ENCODE assay signal across 26 mouse cellular contexts in the genomic region with DNA sequence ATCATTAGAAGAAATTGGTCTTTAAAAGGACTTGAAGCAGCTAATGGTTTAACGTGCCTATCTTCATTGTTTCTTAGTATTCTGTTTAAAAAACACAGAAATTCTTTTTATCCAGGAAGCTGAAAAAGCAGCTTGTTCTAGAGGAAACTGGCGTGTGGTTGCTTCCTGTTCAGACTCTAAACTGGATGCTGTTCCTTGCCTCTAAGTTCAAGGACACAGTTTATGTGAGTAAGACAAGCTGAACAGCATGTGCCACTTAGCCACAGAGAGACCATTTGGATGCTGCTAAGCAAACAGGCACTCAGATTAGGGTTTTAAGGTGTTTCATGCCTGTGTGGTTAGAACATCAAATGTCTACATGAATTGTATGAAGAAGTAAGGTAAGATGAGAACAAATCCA. TPM values are rescaled to one million over a fixed set of nuclear protein-coding genes. Genes with fewer than 3 reads are reported as not detected.
DNase-seq lines count a peak whose midpoint lies in the region; ATAC-seq and TF ChIP-seq lines count a peak whose summit lies in the region.
"Had no signal": no experiment of that assay in that cellular context is flagged by ENCODE, and none has a peak within 500 bp of the region (broad histone marks: within the 10 kb centered on the region; RNA-seq: fewer than 3 reads in every experiment).

No protein-coding gene starts in this region.

- no peak overlapping the region for H3K4me2 ChIP-seq in kidney, embryonic 16.5 days (replicated peaks; ENCODE audit: low read depth, low read length)
- H3K4me2 ChIP-seq in kidney, embryonic 14.5 days (replicated peaks; ENCODE audit: low read depth, low read length) = no peak overlapping the region
- H3K4me2 ChIP-seq: embryonic facial prominence, embryonic 15.5 days; hindbrain, embryonic 12.5 days; stomach, embryonic 15.5 days had no signal

- ATAC-seq in kidney, embryonic 16.5 days (ENCODE audit: low FRiP score, low TSS enrichment) = no peak
- ATAC-seq in kidney, embryonic 14.5 days (ENCODE audit: low FRiP score, low TSS enrichment) = no peak
- no peak for ATAC-seq in megakaryocyte, adult 5-6 weeks (ENCODE audit: poor library complexity, severe bottlenecking)
- peak; percentile 56 for ATAC-seq in inflammation-experienced regulatory T-cells, adult 6 months
- ATAC-seq: forebrain, embryonic 16.5 days; midbrain, embryonic 16.5 days had no signal

- H3K9ac ChIP-seq in kidney, embryonic 16.5 days (replicated peaks; ENCODE audit: low read length) = no peak overlapping the region
- no peak overlapping the region for H3K9ac ChIP-seq in kidney, embryonic 14.5 days (ENCODE audit: low read depth, low read length)
- H3K9ac ChIP-seq: embryonic facial prominence, embryonic 15.5 days; hindbrain, embryonic 12.5 days; stomach, embryonic 15.5 days had no signal

- intact Hi-C loops in gastrocnemius, adult 2 months (cut with DNase I) = loop anchor here (1.0 kb wide), 1 partner anchor 38 kb away; no protein-coding TSS in a partner anchor
- intact Hi-C loops in gastrocnemius, postnatal 14 days (cut with DNase I; ENCODE audit: low total_unique reads) = no loop called here
- intact Hi-C loops in left cerebral cortex, adult 2 months (cut with DNase I) = no loop called here

- WGBS in kidney, embryonic 16.5 days = 69% methylated on average over 2 of the region's 2 CpGs
- WGBS in kidney, embryonic 14.5 days = 73% methylated on average over 2 of the region's 2 CpGs

- no peak for TF ChIP-seq CTCF in gastrocnemius, adult 2 months (IDR thresholded peaks at IDR 0.05)
- no peak for TF ChIP-seq CTCF in left cerebral cortex, adult 2 months (IDR thresholded peaks at IDR 0.05)

- no peak for DNase-seq in gastrocnemius, adult 2 months
- no peak for DNase-seq in gastrocnemius, postnatal 14 days
- DNase-seq in left cerebral cortex, adult 2 months (ENCODE audit: extremely low spot score in 1 of 2, low spot score in 2 of 2) = no peak
- DNase-seq: adrenal gland, postnatal 14 days; cerebellum, adult 8-10 months; cerebellum, postnatal 36 days; embryo, embryonic 11 days; gastrocnemius, postnatal 25 days; kidney, adult 9 months; lung, adult 18-20 months; right cerebral cortex, adult 18-20 months; right cerebral cortex, postnatal 4 days; thymus, postnatal 4 days had no signal

- H3K27me3 ChIP-seq in kidney, embryonic 16.5 days (ENCODE audit: insufficient read depth, low read length) = no peaks in the 10 kb centered on the region
- no peaks in the 10 kb centered on the region for H3K27me3 ChIP-seq in kidney, embryonic 14.5 days (ENCODE audit: control insufficient read depth, insufficient read depth, low read length)
- H3K27me3 ChIP-seq in megakaryocyte, embryonic 14.5 days (replicated peaks) = no peaks in the 10 kb centered on the region
- H3K27me3 ChIP-seq: embryonic facial prominence, embryonic 15.5 days; hindbrain, embryonic 12.5 days; stomach, embryonic 15.5 days had no signal

- no peaks in the 10 kb centered on the region for H3K9me3 ChIP-seq in kidney, embryonic 16.5 days (ENCODE audit: low read length)
- no peaks in the 10 kb centered on the region for H3K9me3 ChIP-seq in kidney, embryonic 14.5 days (ENCODE audit: control insufficient read depth, low read length)
- H3K9me3 ChIP-seq in megakaryocyte, embryonic 14.5 days = no peaks in the 10 kb centered on the region
- H3K9me3 ChIP-seq: embryonic facial prominence, embryonic 15.5 days; heart, embryonic 10.5 days; hindbrain, embryonic 12.5 days; midbrain, embryonic 10.5 days; stomach, embryonic 15.5 days had no signal

- no peak overlapping the region for H3K4me3 ChIP-seq in gastrocnemius, adult 2 months
- H3K4me3 ChIP-seq in kidney, embryonic 16.5 days (ENCODE audit: low read length) = no peak overlapping the region
- H3K4me3 ChIP-seq in kidney, embryonic 14.5 days (ENCODE audit: low read length) = no peak overlapping the region
- H3K4me3 ChIP-seq in megakaryocyte, embryonic 14.5 days (replicated peaks) = peak overlapping the region; percentile 62
- no peak overlapping the region for H3K4me3 ChIP-seq in left cerebral cortex, adult 2 months
- H3K4me3 ChIP-seq: embryonic facial prominence, embryonic 15.5 days; heart, embryonic 10.5 days; hindbrain, embryonic 12.5 days; midbrain, embryonic 10.5 days; myocyte; stomach, embryonic 15.5 days had no signal

- H3K4me1 ChIP-seq in kidney, embryonic 16.5 days (ENCODE audit: insufficient read depth, low read length) = peaks cover 5% of the 10 kb centered on the region; the same call in 1 of the 2 replicates
- no peaks in the 10 kb centered on the region for H3K4me1 ChIP-seq in kidney, embryonic 14.5 days (ENCODE audit: control insufficient read depth, insufficient read depth, low read length)
- peaks cover 35% of the 10 kb centered on the region for H3K4me1 ChIP-seq in megakaryocyte, embryonic 14.5 days
- H3K4me1 ChIP-seq: hindbrain, embryonic 12.5 days; midbrain, embryonic 10.5 days had no signal

- H3K36me3 ChIP-seq in kidney, embryonic 16.5 days (ENCODE audit: insufficient read depth, low read length) = no peaks in the 10 kb centered on the region
- no peaks in the 10 kb centered on the region for H3K36me3 ChIP-seq in kidney, embryonic 14.5 days (ENCODE audit: control insufficient read depth, insufficient read depth, low read length)
- peaks cover 6% of the 10 kb centered on the region for H3K36me3 ChIP-seq in megakaryocyte, embryonic 14.5 days (replicated peaks; ENCODE audit: low read length)
- H3K36me3 ChIP-seq: embryonic facial prominence, embryonic 15.5 days; hindbrain, embryonic 12.5 days; stomach, embryonic 15.5 days had no signal

- peak overlapping the region; percentile 58 for H3K27ac ChIP-seq in gastrocnemius, adult 2 months
- H3K27ac ChIP-seq in kidney, embryonic 16.5 days (ENCODE audit: low read length) = 0 out of 2 replicates have a peak overlapping the region, but pooled peaks have one; percentile 15
- no peak overlapping the region for H3K27ac ChIP-seq in kidney, embryonic 14.5 days (ENCODE audit: low read depth, low read length)
- no peak overlapping the region for H3K27ac ChIP-seq in left cerebral cortex, adult 2 months
- H3K27ac ChIP-seq: embryonic facial prominence, embryonic 15.5 days; heart, embryonic 10.5 days; hindbrain, embryonic 12.5 days; midbrain, embryonic 10.5 days; stomach, embryonic 15.5 days had no signal

RNA-seq across cellular contexts. Expression of gene Mrtfb, which starts 42.7 kb away (rescaled TPM):
- total RNA-seq in gastrocnemius, adult 2 months (2021) = 10 to 100 TPM; 23.3 to 33.0 TPM
- 10 to 100 TPM; 27.4 to 33.3 TPM for total RNA-seq in gastrocnemius, postnatal 14 days (2021)
- polyA plus RNA-seq in kidney, embryonic 16.5 days (2015; fragmentation: Nextera tagmentation; extraction: Ambion mirVana) = 18.8 and 23.1 TPM in 2 replicates
- 30.1 and 33.8 TPM in 2 replicates for polyA plus RNA-seq in kidney, embryonic 14.5 days (2014; fragmentation: Nextera tagmentation; extraction: Ambion mirVana)
- 0.49 TPM in 1 of 2 replicates, not detected in the other for polyA plus RNA-seq in megakaryocyte, embryonic 14.5 days (2012; ENCODE audit: insufficient read depth, low replicate concordance)
- total RNA-seq in megakaryocyte, adult 5-6 weeks (2015) = 6.2 and 8.4 TPM in 2 replicates
- 2.8 and 5.9 TPM in 2 replicates for total RNA-seq in megakaryocyte, adult 5-6 weeks (2017)
- polyA plus RNA-seq in inflammation-experienced regulatory T-cells, adult 6 months (2017; shearing (Covaris generic)) = 10 to 100 TPM in 2 of 3 experiments, 1 to 10 TPM in 1; 10.0 to 16.4 (median 14.8) TPM
- total RNA-seq in left cerebral cortex, adult 2 months (2021) = 100 to 1,000 TPM; 188 to 193 TPM

Comparison
In these comparisons a context has a peak if more than half of its experiments do, and no peak if none do; other contexts are left out.
1. H3K27ac ChIP-seq: peak in gastrocnemius, adult 2 months (single experiment) and kidney, embryonic 16.5 days (single experiment); none in kidney, embryonic 14.5 days (single experiment) and left cerebral cortex, adult 2 months (single experiment).
2. RNA of gene Mrtfb, which starts 42.7 kb away (total RNA-seq): 188 to 193 TPM in left cerebral cortex, adult 2 months; 27.4 to 33.3 TPM in gastrocnemius, postnatal 14 days, 23.3 to 33.0 TPM in gastrocnemius, adult 2 months and 2.8 to 8.4 TPM in megakaryocyte, adult 5-6 weeks; every median in the first group is over 4 times any median in the second.